Mouse (Mus musculus) inflammation-experienced regulatory T-cells, adult 6 months (primary cell): Measurements from ENCODE around the gene Csrnp2. TPM values are rescaled to one million over a fixed set of nuclear protein-coding genes. Genes with fewer than 3 reads are reported as not detected.
A peak's percentile ranks its signal among the peaks of the same experiment; 100 is the strongest.

Experiments
- ATAC-seq: one replicate; pipeline ENCODE4 v1.8.0; 2017
- polyA plus RNA-seq, 3 experiments: library from polyadenylated mRNA; unstranded; fragments of 100-300 nt; shearing (Covaris generic); gene quantifications; one replicate each; pipeline ENCODE4 v1.2.1; 2017

Gene Csrnp2
- polyA plus RNA-seq, 3 experiments from 2014 or later: 0.91 to 1.8 (median 1.5) TPM

GRCm38 (mm10) chr15:100473926-100474503 lies 21.3 kb downstream of the Csrnp2 start:
- no peak for ATAC-seq

- ATAC-seq: no peak
Measured at GRCm38 (mm10) chr15:100470037-100470436, 25.3 kb downstream of the Csrnp2 start.

- ATAC-seq: no peak
Measured at GRCm38 (mm10) chr15:100469189-100469545, 26.1 kb downstream of the Csrnp2 start.

GRCm38 (mm10) chr15:100468295-100469188 lies 26.7 kb downstream of the Csrnp2 start, which contains the start of gene Letmd1:
Gene Letmd1 (plus strand): TSS chr15:100469023.
- peak; percentile 94 for ATAC-seq

GRCm38 (mm10) chr15:100467738-100468137 lies 27.6 kb downstream of the Csrnp2 start:
- no peak for ATAC-seq

GRCm38 (mm10) chr15:100465432-100465831 lies 29.9 kb downstream of the Csrnp2 start:
- ATAC-seq: no peak

GRCm38 (mm10) chr15:100463712-100464111 lies 31.6 kb downstream of the Csrnp2 start:
- peak; percentile 38 for ATAC-seq

GRCm38 (mm10) chr15:100462086-100462485 lies 33.2 kb downstream of the Csrnp2 start:
- no peak for ATAC-seq

- ATAC-seq: no peak
Measured at GRCm38 (mm10) chr15:100461646-100462045, 33.6 kb downstream of the Csrnp2 start.

GRCm38 (mm10) chr15:100460942-100461341 lies 34.3 kb downstream of the Csrnp2 start:
- peak; percentile 72 for ATAC-seq

- ATAC-seq: no peak
Measured at GRCm38 (mm10) chr15:100458055-100458454, 37.2 kb downstream of the Csrnp2 start.

GRCm38 (mm10) chr15:100457340-100457739 lies 37.9 kb downstream of the Csrnp2 start:
- ATAC-seq: peak; percentile 87

GRCm38 (mm10) chr15:100456356-100456991 lies 38.8 kb downstream of the Csrnp2 start:
- ATAC-seq: no peak

- no peak for ATAC-seq
Measured at GRCm38 (mm10) chr15:100452486-100452885, 42.8 kb downstream of the Csrnp2 start.

GRCm38 (mm10) chr15:100451245-100451644 lies 44.0 kb downstream of the Csrnp2 start:
- no peak for ATAC-seq

GRCm38 (mm10) chr15:100449495-100449894 lies 45.8 kb downstream of the Csrnp2 start:
- ATAC-seq: no peak

GRCm38 (mm10) chr15:100448572-100448971 lies 46.7 kb downstream of the Csrnp2 start:
- no peak for ATAC-seq

GRCm38 (mm10) chr15:100446887-100447286 lies 48.4 kb downstream of the Csrnp2 start:
- no peak for ATAC-seq

GRCm38 (mm10) chr15:100443126-100443922 lies 52.0 kb downstream of the Csrnp2 start:
- ATAC-seq: peak; percentile 99

GRCm38 (mm10) chr15:100436518-100436917 lies 58.8 kb downstream of the Csrnp2 start:
- ATAC-seq: no peak

- ATAC-seq: no peak
Measured at GRCm38 (mm10) chr15:100436112-100436511, 59.2 kb downstream of the Csrnp2 start.

GRCm38 (mm10) chr15:100433234-100433633 lies 62.1 kb downstream of the Csrnp2 start:
- ATAC-seq: no peak
